Mouse (Mus musculus): ENCODE measurements around the gene Acat3.

- TF ChIP-seq EP300 (IDR thresholded peaks at IDR 0.05; ENCODE audit: low read depth) (no peak), CTCF (IDR thresholded peaks at IDR 0.05; ENCODE audit: low read depth) (no peak)
Measured at GRCm38 (mm10) chr17:12891054-12891453, 49.3 kb downstream of the Acat3 start.

Measured in liver, embryonic 14.5 days (tissue).